Mouse (Mus musculus) G1E (cell line): ENCODE measurements at regions not wholly inside any gene's neighbourhood (a gene's known extent, or its start where the extent isn't known, plus 50 kb on each side); places are given as distances from the start of the nearest gene placed in this dataset.

Experiments used
- CTCF ChIP-seq: IDR thresholded peaks from 2 replicates; pipeline ENCODE4 v1.5.1; 2012; ENCODE audit warnings: low read depth, low read length, inconsistent platforms, mixed read lengths
- GATA1 ChIP-seq: IDR thresholded peaks from 2 replicates; pipeline ENCODE4 v1.6.1; 2012; ENCODE audit warnings: borderline replicate concordance, low read length, inconsistent platforms, mixed read lengths
- TAL1 ChIP-seq: conservative IDR thresholded peaks from 2 replicates; pipeline ENCODE4 v1.6.1; 2012; ENCODE audit warnings: low read depth, low read length, inconsistent platforms, mixed read lengths

DNA sequence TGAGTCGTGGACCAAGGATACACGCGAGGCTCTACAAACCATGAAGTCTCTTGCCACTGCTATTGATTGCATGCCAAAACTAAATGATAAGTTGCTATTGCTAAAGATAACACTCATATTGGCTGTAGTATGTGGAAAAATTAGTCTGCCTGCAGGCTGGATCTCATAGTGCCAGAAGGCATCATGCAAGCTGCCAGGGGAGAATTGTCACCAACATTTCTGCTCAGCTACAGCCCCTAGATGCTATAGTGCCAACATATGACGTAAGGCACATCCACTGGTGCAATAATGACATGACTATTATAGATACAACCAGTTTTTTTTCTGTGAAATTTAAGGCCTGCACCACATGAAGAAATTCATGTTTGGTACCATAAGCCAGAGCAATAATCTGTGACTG, 427.1 kb downstream of the Dad1 start:
- no peak for TF ChIP-seq TAL1
- no peak for TF ChIP-seq CTCF
- TF ChIP-seq GATA1, result no peak
